In genomic region chr15:12405592-12405991, GRCm38 (mm10) we compare ENCODE assay signal across 35 mouse cellular contexts.
"Had no signal": no experiment of that assay in that cellular context is flagged by ENCODE, and none has a peak within 500 bp of the region (broad histone marks: within the 10 kb centered on the region; RNA-seq: fewer than 3 reads in every experiment).

No protein-coding gene starts in this region.

- ATAC-seq: hindbrain, embryonic 16.5 days; hindbrain, postnatal 0 days; inflammation-experienced regulatory T-cells, adult 6 months; intestine, embryonic 15.5 days; intestine, embryonic 16.5 days; intestine, postnatal 0 days had no signal

- H3K27ac ChIP-seq: heart, embryonic 13.5 days; heart, embryonic 15.5 days; hindbrain, embryonic 10.5 days; hindbrain, embryonic 12.5 days; hindbrain, embryonic 13.5 days; hindbrain, embryonic 14.5 days; hindbrain, embryonic 15.5 days; hindbrain, postnatal 0 days; intestine, embryonic 15.5 days; kidney, embryonic 15.5 days; kidney, postnatal 0 days; layer of hippocampus, adult 2 months; left cerebral cortex, adult 2 months had no signal

- H3K36me3 ChIP-seq: hindbrain, embryonic 10.5 days; hindbrain, embryonic 12.5 days; hindbrain, embryonic 13.5 days; intestine, embryonic 15.5 days had no signal

- H3K9ac ChIP-seq: heart, embryonic 12.5 days; heart, embryonic 13.5 days; heart, embryonic 15.5 days; hindbrain, embryonic 12.5 days; hindbrain, embryonic 13.5 days; hindbrain, embryonic 14.5 days; hindbrain, embryonic 15.5 days; intestine, embryonic 15.5 days; kidney, embryonic 15.5 days had no signal

- H3K4me2 ChIP-seq: heart, embryonic 11.5 days; heart, embryonic 12.5 days; heart, embryonic 13.5 days; heart, embryonic 15.5 days; hindbrain, embryonic 12.5 days; hindbrain, embryonic 13.5 days; hindbrain, embryonic 14.5 days; hindbrain, embryonic 15.5 days; intestine, embryonic 15.5 days; kidney, embryonic 15.5 days had no signal

- DNase-seq: heart, postnatal 10 days; heart, postnatal 14 days; heart, postnatal 36 days; heart, postnatal 4 days; kidney, adult 11 months; kidney, adult 18-20 months; kidney, adult 2 months; kidney, adult 8-10 months; kidney, adult 9 months; kidney, postnatal 10 days; kidney, postnatal 14 days; kidney, postnatal 25 days; kidney, postnatal 36 days; kidney, postnatal 4 days; layer of hippocampus, adult 9-11 months; layer of hippocampus, postnatal 36 days had no signal

- H3K4me1 ChIP-seq: heart, embryonic 13.5 days; heart, embryonic 15.5 days; hindbrain, embryonic 10.5 days; hindbrain, embryonic 12.5 days; hindbrain, embryonic 13.5 days; intestine, embryonic 15.5 days; kidney, embryonic 15.5 days had no signal

- H3K9me3 ChIP-seq: heart, embryonic 13.5 days; heart, embryonic 15.5 days; hindbrain, embryonic 10.5 days; hindbrain, embryonic 12.5 days; hindbrain, embryonic 13.5 days; hindbrain, embryonic 15.5 days; intestine, embryonic 15.5 days; kidney, embryonic 15.5 days had no signal

- H3K4me3 ChIP-seq: heart, embryonic 12.5 days; heart, embryonic 13.5 days; heart, embryonic 15.5 days; hindbrain, embryonic 10.5 days; hindbrain, embryonic 12.5 days; hindbrain, embryonic 13.5 days; hindbrain, embryonic 15.5 days; intestine, embryonic 15.5 days; kidney, embryonic 15.5 days; layer of hippocampus, adult 2 months; left cerebral cortex, adult 2 months had no signal

- H3K27me3 ChIP-seq: heart, embryonic 12.5 days; heart, embryonic 13.5 days; heart, embryonic 15.5 days; hindbrain, embryonic 12.5 days; hindbrain, embryonic 13.5 days; hindbrain, embryonic 15.5 days; intestine, embryonic 15.5 days; kidney, embryonic 15.5 days had no signal
